Comparison of ENCODE assay signal across 21 mouse cellular contexts in genomic region chr2:173271541-173271940, GRCm38 (mm10). TPM values are rescaled to one million over a fixed set of nuclear protein-coding genes. Genes with fewer than 3 reads are reported as not detected.
DNase-seq lines count a peak whose midpoint lies in the region; ATAC-seq lines count a peak whose summit lies in the region.
"Had no signal": no experiment of that assay in that cellular context is flagged by ENCODE, and none has a peak within 500 bp of the region (broad histone marks: within the 10 kb centered on the region; RNA-seq: fewer than 3 reads in every experiment).

No protein-coding gene starts in this region.

- no peak overlapping the region for H3K27ac ChIP-seq in neural tube, embryonic 12.5 days
- H3K27ac ChIP-seq in embryonic facial prominence, embryonic 14.5 days (replicated peaks; ENCODE audit: low read depth, low read length): no peak overlapping the region
- H3K27ac ChIP-seq: heart, embryonic 10.5 days; hindbrain, postnatal 0 days; liver, embryonic 15.5 days had no signal

- no peaks in the 10 kb centered on the region for H3K27me3 ChIP-seq in neural tube, embryonic 12.5 days (replicated peaks)
- H3K27me3 ChIP-seq in embryonic facial prominence, embryonic 14.5 days (replicated peaks; ENCODE audit: control insufficient read depth, insufficient read depth, low read length): no peaks in the 10 kb centered on the region

- no peak overlapping the region for H3K4me3 ChIP-seq in neural tube, embryonic 12.5 days
- no peak overlapping the region for H3K4me3 ChIP-seq in embryonic facial prominence, embryonic 14.5 days (ENCODE audit: low read depth, low read length)
- H3K4me3 ChIP-seq: heart, embryonic 10.5 days; liver, embryonic 15.5 days had no signal

- no peak for ATAC-seq in neural tube, embryonic 12.5 days (ENCODE audit: low FRiP score, low read depth)
- ATAC-seq in embryonic facial prominence, embryonic 14.5 days (ENCODE audit: low read depth): no peak
- ATAC-seq: hindbrain, postnatal 0 days had no signal

- peak overlapping the region; percentile 40; the same call in 1 of the 2 replicates for H3K4me2 ChIP-seq in neural tube, embryonic 12.5 days (replicated peaks)
- 0 out of 2 replicates have a peak overlapping the region, but pooled peaks have one; percentile 87 for H3K4me2 ChIP-seq in embryonic facial prominence, embryonic 14.5 days (ENCODE audit: low read depth, low read length)
- H3K4me2 ChIP-seq: liver, embryonic 15.5 days had no signal

- no peaks in the 10 kb centered on the region for H3K36me3 ChIP-seq in neural tube, embryonic 12.5 days
- no peaks in the 10 kb centered on the region for H3K36me3 ChIP-seq in embryonic facial prominence, embryonic 14.5 days (ENCODE audit: control insufficient read depth, insufficient read depth, low read length)
- H3K36me3 ChIP-seq: heart, embryonic 10.5 days; liver, embryonic 15.5 days had no signal

- 75% methylated on average over 9 of the region's 9 CpGs for WGBS in neural tube, embryonic 12.5 days
- 72% methylated on average over 9 of the region's 9 CpGs for WGBS in embryonic facial prominence, embryonic 14.5 days

- H3K4me1 ChIP-seq in neural tube, embryonic 12.5 days: peaks cover 78% of the 10 kb centered on the region
- peaks cover 54% of the 10 kb centered on the region for H3K4me1 ChIP-seq in embryonic facial prominence, embryonic 14.5 days (ENCODE audit: control insufficient read depth, insufficient read depth, low read length)

- DNase-seq in heart, adult 11 months: peak; percentile 84
- DNase-seq in heart, postnatal 25 days (ENCODE audit: low spot score): no peak
- DNase-seq in neural tube, embryonic 10.5 days (ENCODE audit: extremely low spot score, low spot score): no peak
- DNase-seq in embryonic facial prominence, embryonic 14.5 days (ENCODE audit: low spot score): no peak
- peak; percentile 49 for DNase-seq in thymus, postnatal 14 days
- DNase-seq in kidney, adult 9 months: no peak
- no peak for DNase-seq in testis, postnatal 10 days (ENCODE audit: low spot score)
- DNase-seq: cerebellum, adult 18-20 months; cerebellum, postnatal 36 days; gastrocnemius, postnatal 10 days; heart, postnatal 36 days; kidney, postnatal 4 days; lung, postnatal 36 days had no signal

- intact Hi-C loops in heart, postnatal 25 days (cut with DNase I): no loop called here

- H3K9me3 ChIP-seq in neural tube, embryonic 12.5 days: no peaks in the 10 kb centered on the region
- no peaks in the 10 kb centered on the region for H3K9me3 ChIP-seq in embryonic facial prominence, embryonic 14.5 days (ENCODE audit: control insufficient read depth, low read length)
- H3K9me3 ChIP-seq: heart, embryonic 10.5 days; liver, embryonic 15.5 days had no signal

- peak overlapping the region; percentile 30; the same call in 1 of the 2 replicates for H3K9ac ChIP-seq in neural tube, embryonic 12.5 days
- 0 out of 2 replicates have a peak overlapping the region, but pooled peaks have one; percentile 14 for H3K9ac ChIP-seq in embryonic facial prominence, embryonic 14.5 days (ENCODE audit: low read depth, low read length)
- H3K9ac ChIP-seq: liver, embryonic 15.5 days had no signal

RNA-seq across cellular contexts. Expression of gene Pmepa1, which starts 4.8 kb away (rescaled TPM):
- 10 to 100 TPM; 28.2 to 31.9 TPM for total RNA-seq in heart, postnatal 25 days (2021)
- 6.6 and 7.4 TPM in 2 replicates for polyA plus RNA-seq in neural tube, embryonic 12.5 days (2016; fragmentation: Nextera tagmentation; extraction: Ambion mirVana)
- polyA plus RNA-seq in embryonic facial prominence, embryonic 14.5 days (2014; fragmentation: Nextera tagmentation; extraction: Ambion mirVana): 10.1 and 11.0 TPM in 2 replicates
- total RNA-seq: neutrophil, adult 5-6 weeks had no signal

RNA-seq across cellular contexts. Expression of gene Zbp1, which starts 52.8 kb away (rescaled TPM):
- total RNA-seq in heart, postnatal 25 days (2021): 1 to 10 TPM in 1 of 2 experiments, under 1 TPM in 1; 0.26 to 1.5 TPM
- polyA plus RNA-seq in neural tube, embryonic 12.5 days (2016; fragmentation: Nextera tagmentation; extraction: Ambion mirVana): 0.28 and 0.32 TPM in 2 replicates
- 0.54 and 1.4 TPM in 2 replicates for polyA plus RNA-seq in embryonic facial prominence, embryonic 14.5 days (2014; fragmentation: Nextera tagmentation; extraction: Ambion mirVana)
- total RNA-seq: hindbrain, postnatal 0 days; layer of hippocampus, postnatal 25 days; left cerebral cortex, postnatal 36 days had no signal
- polyA plus RNA-seq: heart, embryonic 10.5 days; kidney, embryonic 14.5 days had no signal

Comparison
In these comparisons a context has a peak if more than half of its experiments do, and no peak if none do; other contexts are left out.
1. DNase-seq: peak in heart, adult 11 months (single experiment) and thymus, postnatal 14 days (single experiment); none in heart, postnatal 25 days (single experiment), neural tube, embryonic 10.5 days (single experiment), embryonic facial prominence, embryonic 14.5 days (single experiment), kidney, adult 9 months (single experiment) and testis, postnatal 10 days (single experiment).